Mouse (Mus musculus): ENCODE results near the gene Rftn2. TPM values are rescaled to one million over a fixed set of nuclear protein-coding genes. Genes with fewer than 3 reads are reported as not detected.
"Not testable (repeated sequence)": the region's sequence is repeated elsewhere in the genome, so short reads cannot be mapped to it uniquely, and the experiment has no call there.

Rftn2 gene
- polyA plus RNA-seq, 1 experiment from 2014 or later, result 30.2 TPM

- peaks cover 10% of the 10 kb centered on the region for H3K4me1 ChIP-seq
- H3K27ac ChIP-seq, result no peak overlapping the region
- no peak for ATAC-seq (ENCODE audit: insufficient number of reproducible peaks, insufficient read depth, low FRiP score, low TSS enrichment, low read depth)
- H3K27me3 ChIP-seq, result no peaks in the 10 kb centered on the region
- H3K9ac ChIP-seq, result no peak overlapping the region
- H3K9me3 ChIP-seq, result no peaks in the 10 kb centered on the region
- WGBS, result 59% methylated on average over 2 of the region's 2 CpGs
- H3K36me3 ChIP-seq, result peaks cover 8% of the 10 kb centered on the region
- no peak overlapping the region for H3K4me3 ChIP-seq
- peak overlapping the region; percentile 60 for H3K4me2 ChIP-seq
Observed at GRCm38 (mm10) chr1:55133173-55133572, 93.4 kb downstream of the Rftn2 start.

DNA sequence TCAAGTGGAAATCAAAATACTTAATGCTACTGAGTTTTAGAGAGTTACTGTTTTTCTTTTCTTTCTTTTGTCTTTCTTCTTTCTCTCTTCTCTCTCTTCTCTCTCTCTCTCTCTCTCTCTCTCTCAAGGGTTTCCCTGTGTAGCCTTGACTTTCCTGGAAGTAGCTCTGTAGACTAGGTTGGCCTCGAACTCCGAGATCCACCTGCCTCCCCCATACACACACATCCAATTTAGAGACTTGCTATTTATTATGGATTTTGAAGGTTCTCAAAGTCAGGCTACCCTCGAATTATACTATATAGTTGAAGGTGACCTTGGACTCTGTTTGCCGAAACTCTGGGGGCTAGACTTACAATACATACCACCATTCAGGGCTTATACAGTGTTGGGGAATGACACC lies 94.3 kb downstream of the Rftn2 start:
- peak overlapping the region; percentile 99 for H3K9ac ChIP-seq
- no peaks in the 10 kb centered on the region for H3K9me3 ChIP-seq
- H3K4me2 ChIP-seq, result peak overlapping the region; percentile 60
- H3K4me3 ChIP-seq, result peak overlapping the region; percentile 100
- ATAC-seq (ENCODE audit: insufficient number of reproducible peaks, insufficient read depth, low FRiP score, low TSS enrichment, low read depth), result no peak
- peaks cover 5% of the 10 kb centered on the region; the same call in 1 of the 2 replicates for H3K36me3 ChIP-seq
- 70% methylated on average over 4 of the region's 4 CpGs for WGBS
- peaks cover 10% of the 10 kb centered on the region for H3K4me1 ChIP-seq
- H3K27ac ChIP-seq, result no peak overlapping the region; the same call in 1 of the 2 replicates
- H3K27me3 ChIP-seq, result no peaks in the 10 kb centered on the region

DNA sequence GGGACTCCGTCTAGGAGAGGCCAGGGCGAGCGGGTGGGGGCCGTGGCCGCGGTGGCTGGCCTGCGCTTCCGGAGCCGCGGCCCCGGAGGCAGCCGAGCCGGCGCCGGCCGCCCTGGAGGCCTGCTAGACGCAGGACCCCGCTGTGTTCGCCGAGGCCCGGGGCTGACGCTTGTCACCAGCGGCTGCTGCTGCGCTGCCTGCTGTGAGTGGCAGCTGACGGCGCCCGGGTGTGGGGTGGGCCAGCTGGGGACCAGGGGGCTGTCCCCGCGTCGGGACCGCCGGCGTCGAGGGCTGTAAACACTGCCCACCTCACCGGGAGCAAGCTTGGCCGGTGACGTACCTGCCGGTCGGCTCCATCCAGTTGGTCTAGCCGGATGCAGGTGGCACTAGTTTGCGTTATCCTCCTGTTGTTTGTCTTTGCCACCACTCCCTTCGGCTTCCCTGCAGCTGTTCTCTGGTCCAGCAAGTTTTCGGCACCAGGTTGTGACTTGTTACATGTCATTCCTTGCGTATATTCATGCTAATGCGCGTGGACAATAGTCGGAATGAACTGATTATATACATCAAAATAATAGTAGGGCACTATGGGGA lies 95.1 kb downstream of the Rftn2 start:
- Histone ChIP-seq H3K4me2 (peak overlapping the region; percentile 60), H3K36me3 (no peaks in the 10 kb centered on the region; the same call in 1 of the 2 replicates), H3K4me1 (peaks cover 10% of the 10 kb centered on the region), H3K27me3 (no peaks in the 10 kb centered on the region), H3K9me3 (no peaks in the 10 kb centered on the region), H3K27ac (peak overlapping the region; percentile 97), H3K9ac (peak overlapping the region; percentile 99), H3K4me3 (peak overlapping the region; percentile 100)
- peak; percentile 83 for ATAC-seq (ENCODE audit: insufficient number of reproducible peaks, insufficient read depth, low FRiP score, low TSS enrichment, low read depth)
- WGBS, result under 1% methylated on average over 47 of the region's 47 CpGs

GRCm38 (mm10) chr1:55130943-55131401 lies 95.6 kb downstream of the Rftn2 start, which contains the start of gene Mob4:
Gene Mob4, plus strand, starts transcription at chr1:55131231.
- peak within 1 kb of the TSS; percentile 99 for H3K9ac ChIP-seq
- no peaks in the 10 kb centered on the region; the same call in 1 of the 2 replicates for H3K36me3 ChIP-seq
- H3K27ac ChIP-seq, result peak within 1 kb of the TSS; percentile 97
- under 1% methylated on average over 30 of the region's 42 CpGs for WGBS
- no peaks in the 10 kb centered on the region for H3K9me3 ChIP-seq
- peak within 1 kb of the TSS; percentile 100 for H3K4me3 ChIP-seq
- peak within 1 kb of the TSS; percentile 60 for H3K4me2 ChIP-seq
- peaks cover 10% of the 10 kb centered on the region for H3K4me1 ChIP-seq
- ATAC-seq (ENCODE audit: insufficient number of reproducible peaks, insufficient read depth, low FRiP score, low TSS enrichment, low read depth), result peak; percentile 92
- no peaks in the 10 kb centered on the region for H3K27me3 ChIP-seq

- WGBS, result 57% methylated on average over 10 of the region's 10 CpGs
Observed at GRCm38 (mm10) chr1:55130190-55130916, 96.2 kb downstream of the Rftn2 start.

GRCm38 (mm10) chr1:55129716-55130115 lies 96.9 kb downstream of the Rftn2 start:
- ATAC-seq (ENCODE audit: insufficient number of reproducible peaks, insufficient read depth, low FRiP score, low TSS enrichment, low read depth), result no peak
- Histone ChIP-seq H3K9me3 (no peaks in the 10 kb centered on the region), H3K27me3 (no peaks in the 10 kb centered on the region), H3K4me1 (peaks cover 10% of the 10 kb centered on the region), H3K36me3 (no peaks in the 10 kb centered on the region; the same call in 1 of the 2 replicates), H3K27ac (no peak overlapping the region), H3K4me2 (no peak overlapping the region), H3K4me3 (no peak overlapping the region), H3K9ac (no peak overlapping the region)
- WGBS, result 90% methylated on average over 5 of the region's 5 CpGs

More at GRCm38 (mm10) chr1:55130190-55130916, 96.2 kb downstream of the Rftn2 start:
- ATAC-seq (ENCODE audit: insufficient number of reproducible peaks, insufficient read depth, low FRiP score, low TSS enrichment, low read depth), result no peak
- H3K4me1 ChIP-seq, result peaks cover 10% of the 10 kb centered on the region
- H3K36me3 ChIP-seq, result no peaks in the 10 kb centered on the region; the same call in 1 of the 2 replicates
- H3K9ac ChIP-seq, result peak overlapping the region; percentile 99
- peak overlapping the region; percentile 97 for H3K27ac ChIP-seq
- no peaks in the 10 kb centered on the region for H3K27me3 ChIP-seq
- peak overlapping the region; percentile 100 for H3K4me3 ChIP-seq
- no peaks in the 10 kb centered on the region for H3K9me3 ChIP-seq
- peak overlapping the region; percentile 60 for H3K4me2 ChIP-seq

GRCm38 (mm10) chr1:55124136-55124535 lies 102.4 kb downstream of the Rftn2 start:
- WGBS, result 96% methylated on average over 2 of the region's 2 CpGs

DNA sequence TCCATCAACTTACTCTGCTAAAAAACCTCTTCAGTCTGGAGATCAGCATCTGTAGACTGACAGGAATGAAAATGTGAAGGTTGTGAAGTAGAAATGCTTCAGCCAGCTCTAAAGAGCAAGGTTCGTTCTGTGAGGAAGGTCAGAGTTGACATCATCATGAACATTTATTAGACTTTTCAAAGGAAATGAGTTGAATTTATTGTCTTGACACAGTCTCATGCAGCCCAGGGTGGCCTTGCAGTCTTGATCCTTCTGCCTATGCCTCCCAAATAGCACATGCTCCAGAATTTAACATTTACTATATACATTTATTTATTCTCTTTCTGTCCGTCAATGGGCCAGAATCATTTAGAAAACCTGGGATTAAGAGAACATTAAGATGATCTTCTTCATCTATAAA lies 103.0 kb downstream of the Rftn2 start:
- Histone ChIP-seq H3K4me1 (no peaks in the 10 kb centered on the region), H3K27ac (no peak overlapping the region), H3K9me3 (no peaks in the 10 kb centered on the region), H3K27me3 (no peaks in the 10 kb centered on the region), H3K4me3 (no peak overlapping the region), H3K36me3 (no peaks in the 10 kb centered on the region), H3K9ac (no peak overlapping the region), H3K4me2 (no peak overlapping the region)
- no peak for ATAC-seq (ENCODE audit: insufficient number of reproducible peaks, insufficient read depth, low FRiP score, low TSS enrichment, low read depth)
- 88% methylated on average over 2 of the region's 2 CpGs for WGBS

More at GRCm38 (mm10) chr1:55124136-55124535, 102.4 kb downstream of the Rftn2 start:
- not testable (repeated sequence) for H3K36me3 ChIP-seq; H3K27me3 ChIP-seq; ATAC-seq (ENCODE audit: insufficient number of reproducible peaks, insufficient read depth, low FRiP score, low TSS enrichment, low read depth); H3K9ac ChIP-seq; H3K9me3 ChIP-seq; H3K4me3 ChIP-seq; H3K4me2 ChIP-seq; H3K27ac ChIP-seq; H3K4me1 ChIP-seq

DNA sequence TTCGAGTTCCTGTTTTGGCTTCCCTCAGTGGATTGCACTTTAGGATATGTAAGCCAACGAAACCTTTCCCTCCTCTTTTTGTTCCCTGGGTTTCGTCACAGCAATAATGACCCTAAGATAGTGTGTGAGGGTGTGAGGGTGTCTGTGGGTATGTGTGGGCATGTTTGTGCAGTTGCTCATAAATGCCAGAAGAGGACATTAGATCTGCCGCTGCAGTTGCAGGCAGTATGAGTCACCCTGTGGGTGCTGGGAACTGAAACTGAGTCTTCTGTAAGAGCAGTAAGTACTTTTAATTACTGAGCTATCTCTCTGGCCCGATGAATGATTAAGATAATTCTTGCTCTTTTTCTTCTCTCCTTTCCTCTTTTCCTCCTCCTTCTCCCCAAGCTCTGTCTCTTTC lies 103.5 kb downstream of the Rftn2 start:
- Histone ChIP-seq H3K36me3 (no peaks in the 10 kb centered on the region), H3K27me3 (no peaks in the 10 kb centered on the region), H3K4me3 (no peak overlapping the region), H3K4me1 (no peaks in the 10 kb centered on the region), H3K9me3 (no peaks in the 10 kb centered on the region), H3K4me2 (no peak overlapping the region), H3K27ac (no peak overlapping the region), H3K9ac (no peak overlapping the region)
- ATAC-seq (ENCODE audit: insufficient number of reproducible peaks, insufficient read depth, low FRiP score, low TSS enrichment, low read depth), result no peak
- 88% methylated on average over 5 of the region's 5 CpGs for WGBS

Other genes starting within 250 kb of the Rftn2 start
- 339 and 381 TPM in 2 replicates for gene Sf3b1, start 199.3 kb downstream of the Rftn2 start, polyA plus RNA-seq (2015; fragmentation: Nextera tagmentation; extraction: Ambion mirVana)
- 18.2 and 19.1 TPM in 2 replicates for gene Coq10b, start 174.0 kb downstream of the Rftn2 start, polyA plus RNA-seq (2015; fragmentation: Nextera tagmentation; extraction: Ambion mirVana)
- 407 and 434 TPM in 2 replicates for gene Hspe1, start 138.7 kb downstream of the Rftn2 start, polyA plus RNA-seq (2015; fragmentation: Nextera tagmentation; extraction: Ambion mirVana)
- 330 and 337 TPM in 2 replicates for gene Hspd1, start 138.5 kb downstream of the Rftn2 start, polyA plus RNA-seq (2015; fragmentation: Nextera tagmentation; extraction: Ambion mirVana)
- 149 and 165 TPM in 2 replicates for gene Mob4, start 95.6 kb downstream of the Rftn2 start, polyA plus RNA-seq (2015; fragmentation: Nextera tagmentation; extraction: Ambion mirVana)
- gene Mars2, start 10.4 kb upstream of the Rftn2 start, polyA plus RNA-seq (2015; fragmentation: Nextera tagmentation; extraction: Ambion mirVana), result 2.4 and 2.8 TPM in 2 replicates
- 0.28 and 0.90 TPM in 2 replicates for gene Boll, start 136.7 kb upstream of the Rftn2 start, polyA plus RNA-seq (2015; fragmentation: Nextera tagmentation; extraction: Ambion mirVana)
- 1.6 and 2.0 TPM in 2 replicates for gene Plcl1, start 179.1 kb upstream of the Rftn2 start, polyA plus RNA-seq (2015; fragmentation: Nextera tagmentation; extraction: Ambion mirVana)

Data from embryonic facial prominence, embryonic 13.5 days (tissue).